Mouse (Mus musculus) liver, embryonic 14.5 days (tissue): ENCODE measurements around the gene Rplp0.

Experiments
- CTCF ChIP-seq: IDR thresholded peaks from 2 replicates; pipeline ENCODE4 v1.5.1; 2016; ENCODE audit warnings: antibody characterized with exemption, low read depth, control low read depth
- EP300 ChIP-seq: IDR thresholded peaks from 2 replicates; pipeline ENCODE4 v1.6.1; 2016; ENCODE audit warnings: antibody characterized with exemption, low read depth

DNA sequence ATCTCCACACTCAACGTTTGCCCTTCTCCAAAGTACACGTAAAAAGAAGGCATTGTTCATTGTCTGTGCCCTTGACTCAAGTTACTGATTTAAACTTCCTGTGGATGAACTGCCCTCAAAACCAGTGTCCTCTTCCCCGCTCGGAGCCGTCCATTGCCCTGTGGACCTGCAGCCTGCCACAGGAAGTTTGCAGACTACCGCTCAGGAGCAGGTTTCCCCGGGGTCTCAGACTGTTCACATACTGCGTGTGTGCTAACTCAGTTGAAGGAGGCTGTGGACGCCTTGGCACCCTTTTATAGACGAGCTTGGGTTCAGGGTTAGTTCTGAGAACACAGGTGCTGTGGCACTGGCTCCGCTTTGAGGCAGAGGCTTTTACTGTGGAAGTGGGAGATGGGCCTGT, 10.0 kb downstream of the Rplp0 start:
- TF ChIP-seq CTCF (peak; percentile 10; the same call in 1 of the 2 replicates), EP300 (no peak)
